Mouse (Mus musculus): ENCODE results near the gene Tnip1.

GRCm38 (mm10) chr11:54881051-54881474 is 81.7 kb downstream of the Tnip1 start:
- no peak for TF ChIP-seq POLR2A (IDR thresholded peaks at IDR 0.05; ENCODE audit: extremely low read depth, insufficient read depth, low read length)
- TF ChIP-seq CTCF (IDR thresholded peaks at IDR 0.05; ENCODE audit: low read depth, low read length), result no peak

All from liver, adult 2 months (tissue).